Mouse (Mus musculus) heart, embryonic 14.5 days (tissue): ENCODE measurements at regions not wholly inside any gene's neighbourhood (a gene's known extent, or its start where the extent isn't known, plus 50 kb on each side); places are given as distances from the start of the nearest gene placed in this dataset.
A peak's percentile ranks its signal among the peaks of the same experiment; 100 is the strongest.

Experiments
- ATAC-seq: fragments of 200-750 bp; cut with Nextera tagmentation; 2 replicates; pipeline ENCODE4 v1.8.0; 2017; ENCODE audit warnings: low read depth, moderate TSS enrichment; ENCODE audit not compliant: insufficient number of reproducible peaks, insufficient read depth, low FRiP score
- H3K27ac ChIP-seq, 2 experiments: fragments of 200-500 bp in 1 of 2; fragments of 300-500 bp in 1 of 2; sonication (generic) in 1 of 2; replicated peaks in 1 of 2; 2 replicates each; pipeline ENCODE4 v1.5.1; 2012 to 2014; ENCODE audit warnings: low read depth in 2 of 2, low read length in 2 of 2, control low read depth in 1 of 2, mild to moderate bottlenecking in 1 of 2, mixed read lengths in 1 of 2; ENCODE audit not compliant: control insufficient read depth in 1 of 2, insufficient read depth in 1 of 2
- H3K27me3 ChIP-seq: fragments of 300-500 bp; sonication (generic); 2 replicates; pipeline ENCODE4 v1.6.1; 2014; ENCODE audit warnings: mild to moderate bottlenecking, low read length, control low read depth; ENCODE audit not compliant: control insufficient read depth, insufficient read depth
- H3K36me3 ChIP-seq: fragments of 300-500 bp; sonication (generic); 2 replicates; pipeline ENCODE4 v1.6.1; 2014; ENCODE audit warnings: mild to moderate bottlenecking, control low read depth, low read length, mixed read lengths; ENCODE audit not compliant: control insufficient read depth, insufficient read depth
- H3K4me1 ChIP-seq, 2 experiments: fragments of 200-500 bp in 1 of 2; fragments of 300-500 bp in 1 of 2; sonication (generic) in 1 of 2; 2 replicates each; pipeline ENCODE4 v1.6.1; 2012 to 2014; ENCODE audit warnings: low read length in 2 of 2, control low read depth in 1 of 2, mixed read lengths in 1 of 2; ENCODE audit not compliant: control insufficient read depth in 2 of 2, insufficient read depth in 2 of 2
- H3K4me2 ChIP-seq: fragments of 300-500 bp; sonication (generic); 2 replicates; pipeline ENCODE4 v1.6.1; 2014; ENCODE audit warnings: mild to moderate bottlenecking, low read length
- H3K4me3 ChIP-seq, 2 experiments: fragments of 200-500 bp in 1 of 2; fragments of 300-500 bp in 1 of 2; sonication (generic) in 1 of 2; 2 replicates each; pipeline ENCODE4 v1.5.1; 2012 to 2014; ENCODE audit warnings: low read length in 2 of 2, mild to moderate bottlenecking in 2 of 2, control low read depth in 1 of 2, low read depth in 1 of 2, moderate library complexity in 1 of 2; ENCODE audit not compliant: control insufficient read depth in 1 of 2, insufficient read depth in 1 of 2
- H3K9ac ChIP-seq: fragments of 300-500 bp; sonication (generic); 2 replicates; pipeline ENCODE4 v1.6.1; 2014; ENCODE audit warnings: mild to moderate bottlenecking, low read length
- H3K9me3 ChIP-seq: fragments of 300-500 bp; sonication (generic); 2 replicates; pipeline ENCODE4 v1.6.1; 2016; ENCODE audit warnings: low read length, control low read depth; ENCODE audit not compliant: control insufficient read depth
- WGBS: fragments of 180-500 bp; shearing (Covaris S2); extraction: QIAGEN DNeasy Blood & Tissue Kit; methylation state at CpG from one replicate; pipeline ENCODE4 v1.1.7; 2014; 5-methylcytosine and 5-hydroxymethylcytosine counted together

DNA sequence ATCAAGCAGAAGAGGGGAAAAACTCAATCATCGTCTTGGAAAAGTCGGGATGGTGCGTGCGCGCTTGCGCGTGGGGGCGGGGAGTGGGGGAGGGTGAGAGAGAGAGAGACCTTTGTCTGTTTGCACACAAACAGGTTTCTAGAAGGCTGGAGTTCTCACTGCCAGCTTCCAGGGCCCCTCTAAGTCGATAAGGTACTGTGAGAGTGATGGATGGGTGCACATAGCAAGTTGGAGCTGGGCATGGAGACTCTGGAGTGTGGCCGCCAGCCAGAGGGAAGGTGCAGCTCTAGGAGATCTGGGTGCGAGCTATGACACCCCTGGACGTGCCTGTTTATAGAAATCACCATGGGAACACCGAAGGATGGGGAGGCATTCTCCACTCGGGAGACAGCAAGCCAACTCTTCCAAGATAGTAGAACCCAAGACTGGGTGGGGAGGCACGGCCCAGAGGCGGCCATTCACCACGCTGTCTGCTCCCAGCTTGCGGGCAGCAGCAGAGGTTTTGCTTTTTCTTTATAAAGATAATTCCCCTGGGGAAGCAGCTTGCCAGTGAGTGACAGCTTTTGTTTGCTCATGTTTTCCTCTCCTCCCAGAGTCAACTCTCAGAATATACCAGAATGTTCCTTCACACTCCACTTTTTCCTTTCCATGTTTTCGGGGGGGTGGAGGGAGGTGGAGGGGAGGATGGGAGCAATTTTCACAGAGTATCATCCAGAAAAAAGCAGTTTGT is 128.0 kb upstream of the Zfp703 start:
- H3K27ac ChIP-seq: no peak overlapping the region
- 75% methylated on average over 19 of the region's 19 CpGs for WGBS
- no peak overlapping the region for H3K9ac ChIP-seq
- peaks cover 6 to 14% of the 10 kb centered on the region in 2 experiments; a peak in 3 of 4 replicates for H3K4me1 ChIP-seq
- ATAC-seq: no peak
- no peak overlapping the region for H3K4me3 ChIP-seq
- H3K36me3 ChIP-seq: no peaks in the 10 kb centered on the region
- H3K27me3 ChIP-seq: no peaks in the 10 kb centered on the region
- peak overlapping the region; percentile 16; the same call in 1 of the 2 replicates for H3K4me2 ChIP-seq
- H3K9me3 ChIP-seq: no peaks in the 10 kb centered on the region

DNA sequence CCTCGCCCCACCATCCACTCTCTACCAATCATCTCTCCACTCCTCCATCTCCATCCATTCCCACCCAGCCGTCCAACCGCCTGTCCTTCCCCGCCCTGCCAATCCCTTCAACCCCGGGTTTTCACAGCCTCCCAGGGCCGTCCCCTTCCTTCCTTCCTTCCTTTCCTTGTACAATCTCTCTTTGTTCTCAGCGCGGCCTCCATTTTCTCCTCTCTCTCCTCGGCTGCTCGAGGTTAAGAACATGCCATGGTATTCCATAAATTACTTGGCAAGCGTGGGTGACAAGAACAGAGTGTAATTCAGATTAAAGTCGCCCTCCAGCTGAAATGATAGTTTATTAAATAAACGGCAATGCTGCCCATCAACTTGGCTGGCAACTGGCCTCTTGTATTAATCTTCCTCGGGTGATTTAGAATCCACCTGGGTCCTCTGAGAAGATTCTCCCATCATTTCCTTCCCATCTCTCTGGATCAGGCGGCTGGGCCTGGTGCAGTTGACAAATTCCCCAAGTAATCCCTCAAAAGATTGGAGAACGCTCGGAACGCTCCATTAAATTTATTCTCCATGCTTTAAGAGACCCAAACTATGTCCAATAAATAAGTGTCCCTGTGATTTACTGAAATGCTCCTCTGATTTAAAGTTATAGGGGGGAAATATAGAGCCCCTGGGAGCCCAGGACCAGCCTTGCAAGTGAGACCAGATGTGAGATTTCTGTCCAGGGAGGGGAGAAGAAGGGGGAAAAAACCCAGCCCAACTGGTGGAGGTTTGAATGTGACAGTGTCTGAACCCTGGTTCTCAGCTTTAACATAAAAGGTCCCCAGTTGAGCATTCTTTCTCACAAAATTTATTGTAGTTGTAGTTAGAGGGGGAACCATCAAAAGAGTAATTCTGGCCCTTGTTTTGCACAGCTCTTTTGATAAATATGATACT is 125.0 kb upstream of the Zfp703 start:
- Histone ChIP-seq H3K4me3 (no peak overlapping the region), H3K9me3 (no peaks in the 10 kb centered on the region), H3K27ac (no peak overlapping the region), H3K9ac (0 out of 2 replicates have a peak overlapping the region, but pooled peaks have one; percentile 25), H3K4me1 (peaks cover 5 to 8% of the 10 kb centered on the region in 2 experiments; a peak in 2 of 4 replicates), H3K4me2 (peak overlapping the region; percentile 44; the same call in 1 of the 2 replicates), H3K27me3 (no peaks in the 10 kb centered on the region), H3K36me3 (no peaks in the 10 kb centered on the region)
- 77% methylated on average over 18 of the region's 18 CpGs for WGBS
- ATAC-seq: no peak

DNA sequence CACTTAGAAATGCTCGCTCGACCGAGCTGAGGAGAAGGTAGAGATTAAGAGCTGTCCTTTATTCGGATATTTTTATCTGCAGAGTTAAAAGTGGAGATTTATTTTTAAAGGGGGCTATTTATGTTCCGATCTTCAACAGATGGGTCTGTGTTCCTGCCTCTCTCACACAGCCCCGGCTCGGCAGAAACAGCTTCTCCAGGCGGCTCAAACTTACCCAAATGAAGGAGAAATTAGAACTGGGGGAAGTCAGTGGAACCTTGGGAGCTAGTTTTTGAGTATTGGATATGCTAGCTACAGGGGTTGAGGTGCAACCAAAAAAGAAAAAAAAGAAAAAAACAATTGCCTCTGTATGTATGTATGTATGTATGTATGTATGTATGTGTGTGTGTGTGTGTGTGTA is 124.2 kb upstream of the Zfp703 start:
- peak overlapping the region; percentile 44; the same call in 1 of the 2 replicates for H3K4me2 ChIP-seq
- H3K36me3 ChIP-seq: no peaks in the 10 kb centered on the region
- 25% methylated on average over 8 of the region's 8 CpGs for WGBS
- no peak overlapping the region for H3K27ac ChIP-seq
- peaks cover 5 to 8% of the 10 kb centered on the region in 2 experiments; a peak in 2 of 4 replicates for H3K4me1 ChIP-seq
- H3K9me3 ChIP-seq: no peaks in the 10 kb centered on the region
- no peak for ATAC-seq
- no peak overlapping the region for H3K4me3 ChIP-seq
- H3K27me3 ChIP-seq: no peaks in the 10 kb centered on the region
- H3K9ac ChIP-seq: peak overlapping the region; percentile 25; the same call in 1 of the 2 replicates

DNA sequence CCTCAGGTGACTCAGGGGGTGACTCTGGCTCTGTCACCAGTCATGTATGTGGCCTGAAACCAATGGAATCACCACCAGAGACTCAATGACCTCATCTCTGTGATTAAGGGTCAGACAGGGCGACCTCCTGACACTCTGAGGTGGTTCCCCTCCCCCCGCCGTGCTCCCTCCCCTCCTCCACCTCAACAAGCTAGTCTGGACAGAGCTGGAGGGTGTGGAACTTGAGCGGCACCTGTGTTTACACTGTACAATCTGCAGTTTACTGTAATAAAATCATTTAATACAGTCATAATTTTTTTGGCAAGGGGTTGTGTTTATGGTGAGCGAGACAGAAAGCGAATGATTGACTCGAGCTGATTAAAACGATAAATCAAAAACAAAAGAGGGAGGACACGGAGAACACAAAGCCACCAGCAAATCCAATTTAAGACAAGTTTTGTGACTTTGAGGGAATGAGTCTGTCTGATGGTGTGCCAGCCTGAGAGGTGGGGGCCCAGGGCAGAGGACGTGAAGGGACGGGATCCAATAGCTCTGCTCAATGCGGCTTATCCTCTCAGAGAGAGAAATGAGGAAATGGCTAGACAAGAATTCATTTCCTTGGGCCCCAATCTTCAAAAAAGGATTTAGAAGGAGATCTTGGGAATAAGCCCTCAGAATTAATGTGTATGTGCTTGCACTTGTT is 122.4 kb upstream of the Zfp703 start:
- H3K4me2 ChIP-seq: no peak overlapping the region
- no peaks in the 10 kb centered on the region for H3K36me3 ChIP-seq
- ATAC-seq: no peak
- no peak overlapping the region for H3K27ac ChIP-seq
- H3K4me3 ChIP-seq: no peak overlapping the region
- H3K9me3 ChIP-seq: no peaks in the 10 kb centered on the region
- 82% methylated on average over 12 of the region's 12 CpGs for WGBS
- H3K9ac ChIP-seq: no peak overlapping the region
- no peaks in the 10 kb centered on the region for H3K27me3 ChIP-seq
- H3K4me1 ChIP-seq: peaks cover 3 to 8% of the 10 kb centered on the region in 2 experiments; a peak in 2 of 4 replicates

DNA sequence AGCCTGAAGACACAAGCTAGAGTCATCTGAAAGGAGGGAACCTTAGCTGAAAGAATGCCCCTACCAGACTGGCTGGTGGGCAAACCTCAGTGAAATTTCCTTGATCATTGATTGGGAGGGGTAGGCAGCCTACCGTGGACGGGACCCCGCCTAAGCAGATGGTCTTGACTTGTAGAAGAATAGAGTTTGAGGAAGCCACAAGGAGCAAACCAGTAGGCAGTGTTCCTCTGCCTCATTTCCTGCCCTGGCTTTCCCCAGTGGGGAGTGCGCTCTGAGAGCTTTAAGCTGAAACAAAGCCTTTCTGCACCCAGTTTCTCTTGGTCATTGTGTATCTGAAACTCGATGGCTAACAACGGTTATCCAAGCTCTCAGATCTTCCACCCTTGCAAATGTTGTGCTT is 121.9 kb upstream of the Zfp703 start:
- peaks cover 3 to 8% of the 10 kb centered on the region in 2 experiments; a peak in 2 of 4 replicates for H3K4me1 ChIP-seq
- H3K9me3 ChIP-seq: no peaks in the 10 kb centered on the region
- 68% methylated on average over 6 of the region's 6 CpGs for WGBS
- H3K9ac ChIP-seq: no peak overlapping the region
- no peaks in the 10 kb centered on the region for H3K27me3 ChIP-seq
- no peak overlapping the region for H3K4me3 ChIP-seq
- no peaks in the 10 kb centered on the region for H3K36me3 ChIP-seq
- no peak overlapping the region for H3K4me2 ChIP-seq
- no peak overlapping the region for H3K27ac ChIP-seq
- ATAC-seq: no peak

DNA sequence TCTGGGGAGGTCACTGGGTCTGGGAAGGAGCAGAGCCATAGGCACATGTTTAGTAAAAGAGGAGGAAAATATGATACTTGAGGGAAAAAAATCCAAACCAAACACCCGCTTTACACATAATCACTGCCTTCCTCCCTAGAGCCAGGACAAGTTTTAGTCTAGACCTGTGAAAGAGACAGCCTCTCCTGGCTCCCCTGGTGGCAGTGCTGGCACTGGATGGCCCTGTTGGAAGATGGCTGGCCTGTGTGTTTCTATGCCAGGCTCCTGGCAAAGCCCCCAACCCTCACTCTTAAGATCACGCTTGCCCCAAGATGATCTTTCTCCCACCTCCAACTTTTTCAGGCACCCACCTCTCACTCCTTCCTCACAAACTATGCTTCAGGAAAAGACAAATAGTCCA is 112.6 kb upstream of the Zfp703 start:
- peaks cover 0 to 10% of the 10 kb centered on the region in 2 experiments; a peak in 2 of 4 replicates for H3K4me1 ChIP-seq
- H3K9ac ChIP-seq: no peak overlapping the region
- no peak overlapping the region for H3K4me2 ChIP-seq
- no peak overlapping the region for H3K27ac ChIP-seq
- H3K4me3 ChIP-seq: no peak overlapping the region
- WGBS: 81% methylated on average over 2 of the region's 2 CpGs
- H3K9me3 ChIP-seq: no peaks in the 10 kb centered on the region; the same call in 1 of the 2 replicates
- ATAC-seq: no peak
- H3K27me3 ChIP-seq: no peaks in the 10 kb centered on the region
- no peaks in the 10 kb centered on the region for H3K36me3 ChIP-seq

DNA sequence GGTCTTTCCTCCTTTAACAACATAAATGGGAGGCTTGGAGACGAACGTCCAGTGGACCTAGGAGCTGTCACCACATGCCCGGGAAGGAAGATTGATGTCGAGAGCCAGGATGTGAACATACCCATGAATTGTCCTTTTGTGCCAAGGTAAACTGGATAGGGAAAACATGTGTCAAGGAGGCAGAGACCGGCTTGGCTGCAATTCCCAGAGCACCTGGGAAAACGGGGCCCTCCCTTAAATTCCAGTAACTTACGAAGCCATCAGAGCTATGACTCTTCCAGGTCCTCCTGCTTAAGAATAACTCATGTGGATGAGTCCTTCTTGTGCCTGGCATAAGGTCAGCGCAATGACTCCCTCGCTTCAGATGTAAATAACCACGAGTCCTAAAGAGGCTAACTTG is 112.2 kb upstream of the Zfp703 start:
- H3K4me3 ChIP-seq: no peak overlapping the region
- no peak overlapping the region for H3K4me2 ChIP-seq
- H3K4me1 ChIP-seq: peaks cover 0 to 10% of the 10 kb centered on the region in 2 experiments; a peak in 2 of 4 replicates
- 61% methylated on average over 10 of the region's 10 CpGs for WGBS
- H3K27ac ChIP-seq: no peak overlapping the region
- ATAC-seq: no peak
- H3K36me3 ChIP-seq: no peaks in the 10 kb centered on the region
- peaks cover 4% of the 10 kb centered on the region for H3K9me3 ChIP-seq
- no peaks in the 10 kb centered on the region for H3K27me3 ChIP-seq
- H3K9ac ChIP-seq: no peak overlapping the region
